Mouse (Mus musculus): ENCODE results near the gene Hspb8. TPM values are rescaled to one million over a fixed set of nuclear protein-coding genes. Genes with fewer than 3 reads are reported as not detected.
"Not testable (repeated sequence)": the region's sequence is repeated elsewhere in the genome, so short reads cannot be mapped to it uniquely, and the experiment has no call there.

Gene Hspb8
- total and polyA plus RNA-seq, 2 experiments from 2014 or later: 10.0 to 17.9 TPM

- no peak for ATAC-seq
- Histone ChIP-seq H3K9me3 (ENCODE audit: low read length) (no peaks in the 10 kb centered on the region), H3K27me3 (ENCODE audit: insufficient read depth, low read length) (no peaks in the 10 kb centered on the region), H3K36me3 (ENCODE audit: insufficient read depth, low read length) (no peaks in the 10 kb centered on the region), H3K27ac (no peak overlapping the region), H3K4me2 (ENCODE audit: low read depth, low read length) (no peak overlapping the region), H3K4me1 (ENCODE audit: insufficient read depth, low read length) (no peaks in the 10 kb centered on the region), H3K4me3 (ENCODE audit: low read length) (no peak overlapping the region), H3K9ac (replicated peaks; ENCODE audit: low read length) (no peak overlapping the region)
- WGBS: 41% methylated on average over 13 of the region's 13 CpGs
- peak; percentile 52 for DNase-seq (ENCODE audit: low spot score)
- TF ChIP-seq CTCF (IDR thresholded peaks at IDR 0.05; ENCODE audit: low read depth): no peak
Measured at GRCm38 (mm10) chr5:116434976-116435850, 12.5 kb upstream of the Hspb8 start.

DNA sequence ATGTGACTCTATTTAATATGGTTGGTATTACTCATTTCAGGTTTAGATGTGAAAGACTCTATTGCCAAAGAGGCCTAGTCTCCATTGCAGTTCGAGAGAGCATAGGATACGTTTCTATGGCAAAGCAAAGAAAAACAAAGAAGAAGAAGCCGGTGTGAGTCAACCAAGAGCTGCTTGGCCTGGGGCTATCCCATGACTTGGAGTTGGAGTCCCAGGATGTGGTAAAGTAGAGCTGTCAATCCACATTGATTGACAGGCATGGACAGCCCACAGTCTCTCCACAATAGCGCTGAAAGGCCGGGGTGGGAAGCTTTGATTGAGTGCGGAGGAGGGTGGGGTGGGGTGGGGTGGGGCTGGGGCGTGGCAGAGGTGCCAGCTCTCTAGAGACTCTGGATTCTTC, 10.2 kb upstream of the Hspb8 start:
- no peak overlapping the region for H3K27ac ChIP-seq
- H3K4me3 ChIP-seq (ENCODE audit: low read length): no peak overlapping the region
- H3K36me3 ChIP-seq (ENCODE audit: insufficient read depth, low read length): no peaks in the 10 kb centered on the region
- ATAC-seq (no peak), DNase-seq (ENCODE audit: low spot score) (no peak)
- no peak overlapping the region for H3K9ac ChIP-seq (replicated peaks; ENCODE audit: low read length)
- 54% methylated on average over 7 of the region's 7 CpGs for WGBS
- no peaks in the 10 kb centered on the region for H3K9me3 ChIP-seq (ENCODE audit: low read length)
- H3K27me3 ChIP-seq (ENCODE audit: insufficient read depth, low read length): no peaks in the 10 kb centered on the region
- H3K4me1 ChIP-seq (ENCODE audit: insufficient read depth, low read length): no peaks in the 10 kb centered on the region
- TF ChIP-seq CTCF (IDR thresholded peaks at IDR 0.05; ENCODE audit: low read depth): no peak
- H3K4me2 ChIP-seq (ENCODE audit: low read depth, low read length): no peak overlapping the region

GRCm38 (mm10) chr5:116426701-116427100, 4.0 kb upstream of the Hspb8 start:
- H3K27me3 ChIP-seq (ENCODE audit: insufficient read depth, low read length): no peaks in the 10 kb centered on the region
- 89% methylated on average over 2 of the region's 2 CpGs for WGBS
- no peak for ATAC-seq
- no peak overlapping the region for H3K4me3 ChIP-seq (ENCODE audit: low read length)
- DNase-seq (ENCODE audit: low spot score): no peak
- no peak for TF ChIP-seq CTCF (IDR thresholded peaks at IDR 0.05; ENCODE audit: low read depth)
- H3K27ac ChIP-seq: no peak overlapping the region
- H3K9me3 ChIP-seq (ENCODE audit: low read length): no peaks in the 10 kb centered on the region
- H3K4me2 ChIP-seq (ENCODE audit: low read depth, low read length): no peak overlapping the region
- H3K36me3 ChIP-seq (ENCODE audit: insufficient read depth, low read length): no peaks in the 10 kb centered on the region
- no peak overlapping the region for H3K9ac ChIP-seq (replicated peaks; ENCODE audit: low read length)
- peaks cover 11% of the 10 kb centered on the region; the same call in 1 of the 2 replicates for H3K4me1 ChIP-seq (ENCODE audit: insufficient read depth, low read length)

DNA sequence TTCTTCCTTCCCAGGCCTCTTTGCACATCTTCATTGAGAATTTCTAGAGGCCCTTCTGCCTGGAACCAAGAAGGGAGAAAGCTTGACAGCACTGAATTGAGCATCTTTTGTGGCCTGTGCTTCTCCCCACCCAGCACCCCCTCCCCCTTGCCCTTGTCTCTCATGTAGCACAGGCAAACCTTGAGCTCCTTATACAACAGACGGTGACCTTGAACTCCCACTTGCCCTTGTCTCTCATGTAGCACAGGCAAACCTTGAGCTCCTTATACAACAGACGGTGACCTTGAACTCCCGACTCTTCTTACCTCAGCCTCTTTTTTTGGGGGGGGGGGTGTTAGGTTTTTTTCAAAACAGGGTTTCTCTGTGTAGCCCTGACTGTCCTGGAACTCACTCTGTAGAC, 3.0 kb upstream of the Hspb8 start:
- not testable (repeated sequence) for H3K4me3 ChIP-seq (ENCODE audit: low read length); H3K27ac ChIP-seq; H3K27me3 ChIP-seq (ENCODE audit: insufficient read depth, low read length); ATAC-seq; H3K4me2 ChIP-seq (ENCODE audit: low read depth, low read length); H3K9me3 ChIP-seq (ENCODE audit: low read length); DNase-seq (ENCODE audit: low spot score); H3K9ac ChIP-seq (replicated peaks; ENCODE audit: low read length); H3K36me3 ChIP-seq (ENCODE audit: insufficient read depth, low read length)
- peaks cover 13% of the 10 kb centered on the region; the same call in 1 of the 2 replicates for H3K4me1 ChIP-seq (ENCODE audit: insufficient read depth, low read length)
- WGBS: 85% methylated on average over 3 of the region's 3 CpGs

DNA sequence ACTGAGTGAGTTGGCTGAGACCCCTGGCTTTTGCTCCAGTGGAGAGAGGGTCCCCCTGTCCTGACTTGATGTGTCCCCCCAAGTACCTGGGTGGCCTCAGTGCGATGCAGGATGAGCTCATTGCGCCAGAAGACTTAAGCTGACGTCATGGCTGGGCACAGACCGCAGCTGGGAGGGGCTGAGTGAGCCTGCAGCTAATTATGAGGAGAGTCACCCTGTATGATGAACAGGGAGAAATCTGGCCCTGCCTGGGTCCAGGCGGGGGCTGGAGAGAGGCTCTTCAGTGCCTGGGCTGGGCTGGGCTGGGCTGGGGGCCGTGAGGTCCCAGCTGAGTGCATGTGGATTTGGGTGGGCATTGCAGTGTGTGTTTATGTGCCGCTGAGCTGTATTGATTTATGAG, 2.6 kb upstream of the Hspb8 start:
- no peak overlapping the region for H3K9ac ChIP-seq (replicated peaks; ENCODE audit: low read length)
- H3K27me3 ChIP-seq (ENCODE audit: insufficient read depth, low read length): no peaks in the 10 kb centered on the region
- ATAC-seq: no peak
- no peak overlapping the region for H3K4me2 ChIP-seq (ENCODE audit: low read depth, low read length)
- 58% methylated on average over 7 of the region's 7 CpGs for WGBS
- no peak overlapping the region for H3K4me3 ChIP-seq (ENCODE audit: low read length)
- no peak for DNase-seq (ENCODE audit: low spot score)
- H3K9me3 ChIP-seq (ENCODE audit: low read length): no peaks in the 10 kb centered on the region
- peaks cover 13% of the 10 kb centered on the region; the same call in 1 of the 2 replicates for H3K4me1 ChIP-seq (ENCODE audit: insufficient read depth, low read length)
- TF ChIP-seq CTCF (IDR thresholded peaks at IDR 0.05; ENCODE audit: low read depth): no peak
- H3K27ac ChIP-seq: no peak overlapping the region
- no peaks in the 10 kb centered on the region for H3K36me3 ChIP-seq (ENCODE audit: insufficient read depth, low read length)

- Histone ChIP-seq H3K27me3 (ENCODE audit: insufficient read depth, low read length) (no peaks in the 10 kb centered on the region), H3K4me1 (ENCODE audit: insufficient read depth, low read length) (peaks cover 13% of the 10 kb centered on the region; the same call in 1 of the 2 replicates), H3K9me3 (ENCODE audit: low read length) (no peaks in the 10 kb centered on the region), H3K36me3 (ENCODE audit: insufficient read depth, low read length) (no peaks in the 10 kb centered on the region), H3K4me3 (ENCODE audit: low read length) (no peak overlapping the region), H3K27ac (no peak overlapping the region), H3K4me2 (ENCODE audit: low read depth, low read length) (no peak overlapping the region), H3K9ac (replicated peaks; ENCODE audit: low read length) (no peak overlapping the region)
- 86% methylated on average over 8 of the region's 8 CpGs for WGBS
- DNase-seq (ENCODE audit: low spot score): no peak
- no peak for ATAC-seq
- no peak for TF ChIP-seq CTCF (IDR thresholded peaks at IDR 0.05; ENCODE audit: low read depth)
Measured at GRCm38 (mm10) chr5:116423746-116424145, 1.1 kb upstream of the Hspb8 start.

Measured in hindbrain, postnatal 0 days (tissue).